Mouse (Mus musculus) hindbrain, embryonic 15.5 days (tissue): ENCODE measurements around the gene Rasal1. TPM values are rescaled to one million over a fixed set of nuclear protein-coding genes. Genes with fewer than 3 reads are reported as not detected.

ENCODE experiments used
- ATAC-seq: fragments of 200-750 bp; cut with Nextera tagmentation; 2 replicates; pipeline ENCODE4 v1.8.0; 2017; ENCODE audit warnings: low read depth, moderate number of reproducible peaks, moderate TSS enrichment; ENCODE audit not compliant: low FRiP score
- H3K27ac ChIP-seq: fragments of 300-500 bp; sonication (generic); replicated peaks from 2 replicates; pipeline ENCODE4 v1.5.1; 2015; ENCODE audit warnings: mild to moderate bottlenecking, inconsistent platforms
- H3K27me3 ChIP-seq: fragments of 300-500 bp; sonication (generic); 2 replicates; pipeline ENCODE4 v1.6.1; 2015; ENCODE audit warnings: control low read depth, inconsistent platforms
- H3K36me3 ChIP-seq: fragments of 300-500 bp; sonication (generic); 2 replicates; pipeline ENCODE4 v1.6.1; 2015; ENCODE audit warnings: control low read depth, inconsistent platforms
- H3K4me1 ChIP-seq: fragments of 300-500 bp; sonication (generic); replicated peaks from 2 replicates; pipeline ENCODE4 v1.6.1; 2015; ENCODE audit warnings: control low read depth, inconsistent platforms
- H3K4me2 ChIP-seq: fragments of 300-500 bp; sonication (generic); 2 replicates; pipeline ENCODE4 v1.6.1; 2015; ENCODE audit warnings: moderate library complexity, mild to moderate bottlenecking, inconsistent platforms
- H3K4me3 ChIP-seq: fragments of 300-500 bp; sonication (generic); 2 replicates; pipeline ENCODE4 v1.5.1; 2015; ENCODE audit warnings: mild to moderate bottlenecking, inconsistent platforms
- H3K9ac ChIP-seq: fragments of 300-500 bp; sonication (generic); 2 replicates; pipeline ENCODE4 v1.6.1; 2015; ENCODE audit warnings: inconsistent platforms
- H3K9me3 ChIP-seq: fragments of 300-500 bp; sonication (generic); 2 replicates; pipeline ENCODE4 v1.6.1; 2016; ENCODE audit warnings: control low read depth, inconsistent platforms
- WGBS: fragments of 180-500 bp; shearing (Covaris S2); methylation state at CpG from one replicate; pipeline ENCODE4 v1.1.7; 2015; 5-methylcytosine and 5-hydroxymethylcytosine counted together
- polyA plus RNA-seq: library from polyadenylated mRNA; unstranded; fragments of >200 nt; fragmentation: Nextera tagmentation; extraction: Ambion mirVana; gene quantifications from 2 replicates; pipeline ENCODE4 v1.2.1, GENCODE M21; 2015

The Rasal1 gene
- polyA plus RNA-seq, 1 experiment from 2014 or later = 0.78 TPM

- Histone ChIP-seq H3K27ac (no peak overlapping the region), H3K36me3 (peaks cover 5% of the 10 kb centered on the region; the same call in 1 of the 2 replicates), H3K4me2 (peak overlapping the region; percentile 57), H3K4me1 (peaks cover 30% of the 10 kb centered on the region), H3K9me3 (no peaks in the 10 kb centered on the region), H3K27me3 (no peaks in the 10 kb centered on the region), H3K4me3 (peak overlapping the region; percentile 71), H3K9ac (peak overlapping the region; percentile 71; the same call in 1 of the 2 replicates)
- WGBS = 86% methylated on average over 5 of the region's 5 CpGs
- ATAC-seq = no peak
Observed at GRCm38 (mm10) chr5:120610906-120611305, 37.7 kb upstream of the Rasal1 start.

DNA sequence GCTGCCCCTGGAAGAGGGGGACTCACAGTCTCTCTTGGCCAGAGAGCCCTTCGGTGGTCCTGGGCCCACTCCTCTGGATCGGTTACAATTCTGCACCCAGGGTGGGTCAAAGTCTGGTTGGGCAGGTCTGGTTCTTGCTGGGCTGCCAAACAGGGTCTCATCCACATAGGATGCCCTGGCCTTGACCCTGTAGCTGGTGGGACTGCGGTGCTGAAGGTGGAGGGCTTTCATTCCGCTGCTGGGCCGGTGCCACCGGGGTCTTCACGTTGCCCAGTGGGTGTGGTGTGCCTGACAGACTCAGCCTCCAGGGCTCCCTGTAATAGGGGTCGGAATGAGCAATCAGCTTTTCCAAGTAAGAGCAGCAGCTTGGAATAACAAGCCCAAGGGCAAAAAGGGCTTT, 37.2 kb upstream of the Rasal1 start:
- H3K4me3 ChIP-seq = peak overlapping the region; percentile 71
- H3K27ac ChIP-seq = no peak overlapping the region
- H3K27me3 ChIP-seq = no peaks in the 10 kb centered on the region
- H3K36me3 ChIP-seq = peaks cover 5% of the 10 kb centered on the region; the same call in 1 of the 2 replicates
- H3K4me1 ChIP-seq = peaks cover 30% of the 10 kb centered on the region
- 44% methylated on average over 8 of the region's 8 CpGs for WGBS
- peak overlapping the region; percentile 71 for H3K9ac ChIP-seq
- no peaks in the 10 kb centered on the region for H3K9me3 ChIP-seq
- peak overlapping the region; percentile 57 for H3K4me2 ChIP-seq
- ATAC-seq = no peak

DNA sequence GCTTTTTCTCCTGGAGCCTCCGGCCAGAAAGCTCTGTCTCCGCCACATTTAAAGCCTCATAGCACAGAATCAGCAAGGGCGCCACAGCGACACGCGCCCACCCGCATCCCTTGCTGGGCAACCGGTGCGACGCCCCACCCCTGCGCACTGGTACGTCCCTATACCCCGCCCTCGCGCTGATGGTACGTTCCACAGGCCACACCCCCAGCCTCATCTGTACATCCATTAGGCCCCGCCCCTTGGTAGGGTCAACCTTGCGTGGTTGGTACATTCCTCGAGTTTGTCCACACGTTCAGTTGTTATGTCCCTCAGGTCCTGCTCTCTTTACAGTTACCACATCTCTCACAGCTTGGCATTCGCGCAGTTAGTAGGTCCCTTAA, 36.2 kb upstream of the Rasal1 start, which contains the start of the genes Rita1 and Ddx54:
TSS of gene Rita1 (minus strand) at position 148 of the 380 bp plus-strand sequence.
TSS of gene Ddx54 (plus strand) at position 298 of the 380 bp plus-strand sequence.
- Histone ChIP-seq H3K27me3 (no peaks in the 10 kb centered on the region), H3K4me3 (peak within 1 kb of the TSS; percentile 71), H3K36me3 (peaks cover 12% of the 10 kb centered on the region), H3K4me1 (peaks cover 30% of the 10 kb centered on the region), H3K9me3 (no peaks in the 10 kb centered on the region), H3K9ac (peak within 1 kb of the TSS; percentile 71), H3K27ac (peak within 1 kb of the TSS; percentile 94), H3K4me2 (peak within 1 kb of the TSS; percentile 78)
- ATAC-seq = peak; percentile 87
- WGBS = 0% methylated on average over 22 of the region's 22 CpGs

GRCm38 (mm10) chr5:120612822-120613604, 35.6 kb upstream of the Rasal1 start:
- peak overlapping the region; percentile 94 for H3K27ac ChIP-seq
- peaks cover 15% of the 10 kb centered on the region; the same call in 1 of the 2 replicates for H3K36me3 ChIP-seq
- H3K27me3 ChIP-seq = no peaks in the 10 kb centered on the region
- no peaks in the 10 kb centered on the region for H3K9me3 ChIP-seq
- H3K4me1 ChIP-seq = peaks cover 30% of the 10 kb centered on the region
- WGBS = under 1% methylated on average over 62 of the region's 69 CpGs
- peak overlapping the region; percentile 71 for H3K9ac ChIP-seq
- H3K4me3 ChIP-seq = peak overlapping the region; percentile 71
- ATAC-seq = peak; percentile 95
- peak overlapping the region; percentile 78 for H3K4me2 ChIP-seq

GRCm38 (mm10) chr5:120615903-120616302, 32.7 kb upstream of the Rasal1 start:
- H3K4me3 ChIP-seq = no peak overlapping the region
- no peak for ATAC-seq
- H3K36me3 ChIP-seq = peaks cover 37% of the 10 kb centered on the region
- H3K9ac ChIP-seq = no peak overlapping the region
- WGBS = 96% methylated on average over 4 of the region's 4 CpGs
- H3K27me3 ChIP-seq = no peaks in the 10 kb centered on the region
- no peaks in the 10 kb centered on the region for H3K9me3 ChIP-seq
- H3K4me2 ChIP-seq = no peak overlapping the region
- H3K4me1 ChIP-seq = peaks cover 18% of the 10 kb centered on the region
- no peak overlapping the region for H3K27ac ChIP-seq

DNA sequence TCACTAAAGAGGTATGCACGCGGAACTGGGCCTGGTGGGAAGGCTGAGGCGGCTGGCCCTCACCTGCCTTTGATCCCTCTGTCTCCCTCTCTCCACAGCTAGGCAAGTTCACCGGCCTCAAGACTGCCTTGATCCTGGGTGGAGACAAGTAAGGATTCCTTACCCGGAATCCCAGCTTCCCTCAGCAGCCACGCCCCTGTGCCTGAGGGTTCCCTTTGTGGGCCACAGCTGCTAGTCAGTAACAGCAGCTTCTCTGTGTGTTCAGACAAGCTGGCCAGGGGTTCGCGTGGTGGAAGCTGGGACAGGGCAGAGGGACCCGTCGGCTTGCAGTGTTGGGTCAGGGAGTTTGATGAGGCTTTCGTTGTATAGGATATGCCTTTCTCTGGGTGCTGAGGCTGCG, 29.8 kb upstream of the Rasal1 start:
- 92% methylated on average over 12 of the region's 12 CpGs for WGBS
- Histone ChIP-seq H3K36me3 (peaks cover 50% of the 10 kb centered on the region), H3K9me3 (no peaks in the 10 kb centered on the region), H3K4me3 (no peak overlapping the region), H3K4me1 (peaks cover 8% of the 10 kb centered on the region), H3K27me3 (no peaks in the 10 kb centered on the region), H3K9ac (no peak overlapping the region), H3K4me2 (no peak overlapping the region), H3K27ac (no peak overlapping the region)
- no peak for ATAC-seq

DNA sequence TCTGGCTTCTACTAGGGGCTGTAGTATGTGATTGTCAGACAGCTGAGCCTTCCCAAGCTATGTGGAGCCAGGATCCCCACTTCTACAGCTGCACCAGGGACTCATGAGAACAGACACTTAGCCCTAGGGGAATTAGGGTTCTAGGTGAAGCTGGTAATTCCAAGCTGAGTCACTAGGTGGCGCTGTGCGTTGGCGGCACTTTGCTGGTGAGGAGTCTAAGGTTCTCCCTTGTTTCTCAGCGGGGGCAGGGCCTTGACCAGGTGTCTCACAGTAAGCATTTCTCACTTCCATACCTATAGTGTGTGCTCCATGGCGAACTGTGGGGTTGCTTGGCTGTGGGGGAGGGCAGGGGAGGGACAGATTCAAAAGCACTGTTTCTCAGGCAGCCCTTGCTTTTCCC, 29.4 kb upstream of the Rasal1 start:
- Histone ChIP-seq H3K36me3 (peaks cover 52% of the 10 kb centered on the region), H3K9ac (no peak overlapping the region), H3K27me3 (no peaks in the 10 kb centered on the region), H3K4me1 (peaks cover 4% of the 10 kb centered on the region), H3K4me2 (no peak overlapping the region), H3K4me3 (no peak overlapping the region), H3K27ac (no peak overlapping the region), H3K9me3 (no peaks in the 10 kb centered on the region)
- WGBS = 15% methylated on average over 5 of the region's 5 CpGs
- ATAC-seq = no peak

- Histone ChIP-seq H3K27ac (no peak overlapping the region), H3K27me3 (no peaks in the 10 kb centered on the region), H3K4me1 (peaks cover 3% of the 10 kb centered on the region; the same call in 1 of the 2 replicates), H3K4me2 (no peak overlapping the region), H3K4me3 (no peak overlapping the region), H3K36me3 (peaks cover 62% of the 10 kb centered on the region), H3K9me3 (no peaks in the 10 kb centered on the region), H3K9ac (no peak overlapping the region)
- 71% methylated on average over 18 of the region's 18 CpGs for WGBS
- ATAC-seq = 0 out of 2 replicates have a peak, but pooled peaks have one; percentile 4
Observed at GRCm38 (mm10) chr5:120620375-120621077, 28.1 kb upstream of the Rasal1 start.

GRCm38 (mm10) chr5:120621078-120621765, 27.4 kb upstream of the Rasal1 start:
- Histone ChIP-seq H3K4me2 (no peak overlapping the region), H3K9ac (no peak overlapping the region), H3K9me3 (no peaks in the 10 kb centered on the region), H3K4me3 (no peak overlapping the region), H3K36me3 (peaks cover 69% of the 10 kb centered on the region), H3K27ac (0 out of 2 replicates have a peak overlapping the region, but pooled peaks have one; percentile 45), H3K4me1 (peaks cover 3% of the 10 kb centered on the region; the same call in 1 of the 2 replicates), H3K27me3 (no peaks in the 10 kb centered on the region)
- 89% methylated on average over 23 of the region's 23 CpGs for WGBS
- ATAC-seq = no peak

DNA sequence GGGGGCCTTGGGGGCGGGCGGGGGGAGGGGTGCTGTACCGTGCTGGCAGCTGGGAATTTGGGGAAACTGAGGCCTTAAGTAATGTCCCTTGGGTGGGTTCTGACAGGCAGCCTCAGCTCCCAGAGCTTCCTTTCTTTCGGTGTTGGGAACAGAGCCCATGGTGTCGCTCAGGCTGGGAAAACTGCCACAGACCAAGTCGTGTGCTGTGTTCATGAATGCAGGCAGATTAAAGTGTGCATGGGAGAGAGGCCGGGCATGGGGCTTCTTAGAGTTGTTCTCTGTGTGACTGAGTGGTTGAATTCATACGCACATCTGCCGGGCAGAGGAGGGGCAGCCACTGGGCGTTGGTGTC, 26.8 kb upstream of the Rasal1 start:
- H3K4me3 ChIP-seq = no peak overlapping the region
- peaks cover 3% of the 10 kb centered on the region; the same call in 1 of the 2 replicates for H3K4me1 ChIP-seq
- WGBS = 81% methylated on average over 10 of the region's 10 CpGs
- peak overlapping the region; percentile 45; the same call in 1 of the 2 replicates for H3K27ac ChIP-seq
- no peak for ATAC-seq
- no peak overlapping the region for H3K9ac ChIP-seq
- H3K36me3 ChIP-seq = peaks cover 73% of the 10 kb centered on the region
- no peaks in the 10 kb centered on the region for H3K9me3 ChIP-seq
- no peak overlapping the region for H3K4me2 ChIP-seq
- no peaks in the 10 kb centered on the region for H3K27me3 ChIP-seq

DNA sequence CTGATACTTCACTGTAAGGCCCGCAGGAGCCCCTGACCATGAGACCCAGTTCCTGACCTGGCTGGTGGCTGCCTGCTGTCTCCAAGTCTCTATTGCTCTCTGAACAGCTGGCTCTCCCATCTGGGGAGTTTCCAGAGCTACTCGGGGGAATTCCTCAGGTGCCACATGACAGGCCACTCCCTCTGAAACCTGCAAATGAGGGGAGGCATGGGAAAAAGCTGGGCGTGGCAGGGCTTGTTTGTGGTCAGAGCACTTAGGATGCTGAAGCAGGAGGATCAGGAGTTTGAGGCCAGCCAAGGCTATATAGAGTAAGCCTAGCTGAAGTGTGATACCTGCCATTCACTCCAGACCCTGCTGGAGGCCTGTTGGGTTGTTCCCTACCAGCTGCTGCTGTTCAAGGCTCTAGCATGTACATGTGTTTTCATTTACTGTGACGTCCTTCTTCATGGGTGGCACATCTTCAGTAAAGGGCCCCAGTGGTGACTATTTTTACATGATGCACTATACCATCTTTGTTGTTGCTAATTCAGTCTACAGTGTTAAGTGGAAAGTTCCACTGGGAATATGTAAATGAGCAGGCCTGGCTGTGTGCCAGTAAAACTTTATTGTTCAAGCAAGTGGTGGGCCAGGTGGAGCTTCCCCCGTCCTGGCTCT, 26.3 kb upstream of the Rasal1 start:
- Histone ChIP-seq H3K9ac (no peak overlapping the region), H3K4me1 (peaks cover 3% of the 10 kb centered on the region; the same call in 1 of the 2 replicates), H3K27ac (peak overlapping the region; percentile 38; the same call in 1 of the 2 replicates), H3K36me3 (peaks cover 73% of the 10 kb centered on the region), H3K9me3 (no peaks in the 10 kb centered on the region), H3K27me3 (no peaks in the 10 kb centered on the region), H3K4me3 (no peak overlapping the region), H3K4me2 (no peak overlapping the region)
- WGBS = 66% methylated on average over 5 of the region's 5 CpGs
- ATAC-seq = no peak
